Mouse (Mus musculus): ENCODE data around the gene Gm12830. TPM values are rescaled to one million over a fixed set of nuclear protein-coding genes. Genes with fewer than 3 reads are reported as not detected.

Gm12830 gene
- polyA plus RNA-seq, 2 experiments, result not detected

DNA sequence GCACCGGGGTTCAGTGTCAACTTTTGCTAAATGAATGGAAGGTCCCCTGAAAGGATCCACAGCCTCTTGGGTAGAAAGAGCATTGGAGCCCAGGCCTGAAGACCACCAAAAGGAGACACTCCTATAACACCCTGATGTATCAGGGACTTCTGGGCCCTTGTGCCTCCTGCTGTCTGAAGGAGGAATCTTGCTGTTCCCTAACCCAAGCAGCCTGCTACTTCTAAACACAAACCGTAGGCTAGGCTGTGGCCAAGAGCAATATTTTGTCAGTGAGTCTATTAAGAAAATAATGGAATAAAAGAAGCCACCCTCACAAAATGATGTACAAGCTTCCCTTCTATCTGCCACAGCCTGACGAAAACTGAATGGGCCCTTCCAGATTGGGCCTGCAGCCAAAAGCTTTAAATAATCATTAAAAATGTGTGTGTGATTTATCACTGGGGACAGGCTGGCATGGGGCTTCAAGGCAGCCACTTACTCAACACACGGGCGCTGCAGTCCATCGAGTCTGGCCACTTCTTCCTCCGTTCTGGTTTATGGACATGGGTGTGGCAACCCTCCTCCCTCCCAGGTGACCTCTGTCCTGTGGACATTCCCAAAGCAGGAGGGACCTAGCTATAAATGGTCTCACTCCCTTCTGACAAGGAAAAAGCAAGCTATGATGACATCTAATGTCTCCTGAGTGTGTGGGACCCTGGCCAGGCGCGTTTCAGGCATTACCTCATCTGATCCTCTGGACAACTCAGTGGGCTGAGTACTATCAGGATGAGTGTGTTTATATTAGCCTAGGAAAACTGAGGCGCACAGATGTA is 13.5 kb downstream of the Gm12830 start:
- Histone ChIP-seq H3K27me3 (ENCODE audit: control insufficient read depth, insufficient read depth, low read length) (peaks cover 3% of the 10 kb centered on the region; the same call in 1 of the 2 replicates), H3K9me3 (ENCODE audit: control insufficient read depth, low read length) (no peaks in the 10 kb centered on the region), H3K27ac (replicated peaks; ENCODE audit: low read depth, low read length) (no peak overlapping the region), H3K4me1 (ENCODE audit: control insufficient read depth, insufficient read depth, low read length) (0 out of 2 replicates have a peak, but pooled peaks cover 2% of the 10 kb centered on the region), H3K9ac (ENCODE audit: low read depth, low read length, severe bottlenecking) (no peak overlapping the region), H3K4me2 (replicated peaks; ENCODE audit: low read depth, low read length, severe bottlenecking) (no peak overlapping the region), H3K36me3 (ENCODE audit: control insufficient read depth, insufficient read depth, low read length) (no peaks in the 10 kb centered on the region), H3K4me3 (replicated peaks; ENCODE audit: low read length) (no peak overlapping the region)
- WGBS, result 60% methylated on average over 10 of the region's 10 CpGs
- ATAC-seq (ENCODE audit: low FRiP score, low read depth) (no peak), DNase-seq (ENCODE audit: low spot score) (no peak)
- TF ChIP-seq POLR2A (IDR thresholded peaks at IDR 0.05; ENCODE audit: borderline replicate concordance, extremely low read depth, insufficient read depth, insufficient read length), result no peak

DNA sequence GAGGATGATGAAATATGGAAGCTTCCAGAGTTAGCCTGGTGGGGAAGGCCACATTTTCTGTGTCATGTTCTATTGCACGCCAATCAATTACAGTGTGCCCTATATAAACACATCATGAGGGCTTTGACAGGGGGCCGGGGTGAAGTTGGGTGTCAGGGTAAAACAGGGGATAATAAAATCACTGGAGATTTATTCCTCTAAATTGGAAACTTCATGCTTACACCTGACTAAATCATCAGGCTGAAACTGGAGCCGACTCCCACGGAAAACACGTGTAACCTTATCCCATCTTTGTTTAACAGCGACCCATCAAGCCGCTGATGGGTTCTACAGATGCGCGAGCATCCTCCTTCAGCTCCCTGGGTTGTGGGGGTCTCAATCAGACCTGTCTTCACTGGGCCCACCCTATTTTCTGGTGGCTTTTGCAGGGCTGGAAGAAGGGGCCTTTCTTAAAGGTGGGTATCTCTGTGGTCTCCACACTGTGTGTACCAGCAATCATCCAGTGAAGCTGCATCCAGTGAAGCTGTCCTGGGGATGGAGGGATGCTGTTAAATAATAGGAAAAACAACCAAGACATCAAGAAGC is 19.9 kb downstream of the Gm12830 start:
- peaks cover 28% of the 10 kb centered on the region; the same call in 1 of the 2 replicates for H3K27me3 ChIP-seq (ENCODE audit: control insufficient read depth, insufficient read depth, low read length)
- no peaks in the 10 kb centered on the region for H3K9me3 ChIP-seq (ENCODE audit: control insufficient read depth, low read length)
- no peak overlapping the region for H3K4me3 ChIP-seq (replicated peaks; ENCODE audit: low read length)
- no peak overlapping the region for H3K9ac ChIP-seq (ENCODE audit: low read depth, low read length, severe bottlenecking)
- no peak for TF ChIP-seq POLR2A (IDR thresholded peaks at IDR 0.05; ENCODE audit: borderline replicate concordance, extremely low read depth, insufficient read depth, insufficient read length)
- WGBS, result 33% methylated on average over 9 of the region's 9 CpGs
- H3K4me1 ChIP-seq (ENCODE audit: control insufficient read depth, insufficient read depth, low read length), result peaks cover 17% of the 10 kb centered on the region
- ATAC-seq (ENCODE audit: low FRiP score, low read depth), result no peak
- no peak overlapping the region for H3K4me2 ChIP-seq (replicated peaks; ENCODE audit: low read depth, low read length, severe bottlenecking)
- H3K27ac ChIP-seq (replicated peaks; ENCODE audit: low read depth, low read length), result no peak overlapping the region
- no peak for DNase-seq (ENCODE audit: low spot score)
- H3K36me3 ChIP-seq (ENCODE audit: control insufficient read depth, insufficient read depth, low read length), result no peaks in the 10 kb centered on the region

DNA sequence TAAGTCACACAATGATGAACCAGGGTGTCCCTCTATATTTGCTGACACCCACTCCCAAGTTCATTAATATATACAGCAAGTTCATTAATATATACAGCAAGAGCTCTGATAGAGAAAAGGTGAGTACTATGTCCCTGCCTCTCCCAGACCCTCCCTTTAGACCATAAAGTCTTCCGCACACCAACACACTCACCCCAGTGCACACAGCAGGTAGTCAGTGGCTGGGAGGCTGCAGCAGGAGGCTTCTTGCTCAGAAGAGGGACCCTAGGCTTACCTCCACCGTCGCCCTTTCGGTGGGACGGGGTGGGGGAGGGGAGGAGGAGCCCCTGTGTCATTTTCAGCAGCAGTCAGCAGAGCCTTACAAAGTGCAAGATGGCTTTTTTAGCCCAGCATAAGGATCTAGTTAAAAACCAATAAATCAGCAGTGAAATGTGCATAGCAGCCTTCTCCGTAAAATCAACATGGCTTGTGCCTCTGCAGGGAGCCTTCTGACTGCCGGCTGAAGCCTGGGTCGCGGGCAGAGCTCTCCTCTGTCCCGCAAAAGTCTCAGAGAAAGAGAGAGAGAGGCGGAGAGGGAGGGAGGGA is 20.9 kb downstream of the Gm12830 start:
- ATAC-seq (ENCODE audit: low FRiP score, low read depth) (peak; percentile 51; the same call in 1 of the 2 replicates), DNase-seq (ENCODE audit: low spot score) (peak; percentile 58)
- Histone ChIP-seq H3K27ac (replicated peaks; ENCODE audit: low read depth, low read length) (peak overlapping the region; percentile 55), H3K9me3 (ENCODE audit: control insufficient read depth, low read length) (no peaks in the 10 kb centered on the region), H3K36me3 (ENCODE audit: control insufficient read depth, insufficient read depth, low read length) (no peaks in the 10 kb centered on the region), H3K4me2 (replicated peaks; ENCODE audit: low read depth, low read length, severe bottlenecking) (peak overlapping the region; percentile 40; the same call in 1 of the 2 replicates), H3K9ac (ENCODE audit: low read depth, low read length, severe bottlenecking) (no peak overlapping the region), H3K4me3 (replicated peaks; ENCODE audit: low read length) (peak overlapping the region; percentile 19), H3K27me3 (ENCODE audit: control insufficient read depth, insufficient read depth, low read length) (peaks cover 28% of the 10 kb centered on the region; the same call in 1 of the 2 replicates), H3K4me1 (ENCODE audit: control insufficient read depth, insufficient read depth, low read length) (peaks cover 17% of the 10 kb centered on the region)
- TF ChIP-seq POLR2A (IDR thresholded peaks at IDR 0.05; ENCODE audit: borderline replicate concordance, extremely low read depth, insufficient read depth, insufficient read length), result no peak
- 3% methylated on average over 10 of the region's 11 CpGs for WGBS

DNA sequence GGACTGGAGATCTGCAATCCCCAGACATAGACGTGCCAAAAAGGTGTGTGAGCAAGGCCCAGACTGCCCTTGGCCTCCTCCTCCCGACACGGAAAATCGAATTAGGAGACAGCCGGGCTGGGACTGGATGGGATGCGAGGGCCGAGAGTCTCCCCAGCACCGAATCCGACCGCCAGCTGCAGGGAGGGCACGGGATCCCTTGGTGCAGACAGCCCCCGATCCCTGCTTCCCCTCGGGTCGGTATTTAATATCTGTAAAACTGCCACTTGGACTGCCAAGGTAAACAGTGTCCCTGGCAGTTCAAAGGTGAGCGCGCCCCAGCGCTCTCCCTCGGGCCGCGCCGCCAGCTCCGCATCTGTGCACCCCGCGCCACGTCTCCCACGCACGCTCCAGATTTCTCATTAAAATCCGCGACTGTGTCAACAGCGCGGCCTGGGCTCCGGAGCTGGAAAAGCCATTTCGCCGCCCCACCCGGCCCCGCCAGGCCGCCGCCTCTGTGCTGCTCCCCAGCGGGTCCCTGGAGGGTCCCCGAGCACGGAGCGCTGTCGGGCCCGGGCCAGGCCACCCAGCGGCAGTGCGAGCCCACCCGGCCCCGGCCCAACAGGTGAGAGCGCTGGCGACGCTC is 21.7 kb downstream of the Gm12830 start:
- TF ChIP-seq POLR2A (IDR thresholded peaks at IDR 0.05; ENCODE audit: borderline replicate concordance, extremely low read depth, insufficient read depth, insufficient read length), result no peak
- H3K9me3 ChIP-seq (ENCODE audit: control insufficient read depth, low read length), result no peaks in the 10 kb centered on the region
- ATAC-seq (ENCODE audit: low FRiP score, low read depth) (peak; percentile 58), DNase-seq (ENCODE audit: low spot score) (peak; percentile 39)
- peaks cover 25% of the 10 kb centered on the region; the same call in 1 of the 2 replicates for H3K27me3 ChIP-seq (ENCODE audit: control insufficient read depth, insufficient read depth, low read length)
- peak overlapping the region; percentile 52 for H3K9ac ChIP-seq (ENCODE audit: low read depth, low read length, severe bottlenecking)
- H3K4me3 ChIP-seq (replicated peaks; ENCODE audit: low read length), result peak overlapping the region; percentile 36
- under 1% methylated on average over 44 of the region's 51 CpGs for WGBS
- peaks cover 17% of the 10 kb centered on the region for H3K4me1 ChIP-seq (ENCODE audit: control insufficient read depth, insufficient read depth, low read length)
- H3K4me2 ChIP-seq (replicated peaks; ENCODE audit: low read depth, low read length, severe bottlenecking), result peak overlapping the region; percentile 83
- peak overlapping the region; percentile 61 for H3K27ac ChIP-seq (replicated peaks; ENCODE audit: low read depth, low read length)
- no peaks in the 10 kb centered on the region for H3K36me3 ChIP-seq (ENCODE audit: control insufficient read depth, insufficient read depth, low read length)

DNA sequence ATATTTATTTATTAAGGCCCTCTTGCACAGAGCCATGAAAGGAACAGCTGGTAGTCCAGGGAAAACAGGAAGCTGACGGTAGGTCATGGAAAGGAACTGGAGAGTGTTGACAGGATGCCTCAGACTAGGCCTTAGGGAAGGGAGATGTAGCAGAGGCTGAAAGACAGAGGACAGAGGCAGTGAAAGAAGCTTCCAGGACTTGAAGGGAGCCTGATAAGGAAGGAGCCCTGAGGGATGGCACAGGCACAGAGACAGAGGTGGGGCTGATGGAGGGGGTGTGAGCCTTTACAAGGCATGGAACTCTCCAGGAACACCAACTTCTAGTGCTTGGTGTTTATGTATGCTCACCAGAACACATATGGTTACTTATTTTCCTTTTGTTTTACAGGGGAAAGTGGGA is 23.1 kb downstream of the Gm12830 start:
- Histone ChIP-seq H3K27me3 (ENCODE audit: control insufficient read depth, insufficient read depth, low read length) (peaks cover 29% of the 10 kb centered on the region; the same call in 1 of the 2 replicates), H3K4me3 (replicated peaks; ENCODE audit: low read length) (no peak overlapping the region), H3K4me1 (ENCODE audit: control insufficient read depth, insufficient read depth, low read length) (peaks cover 17% of the 10 kb centered on the region), H3K4me2 (replicated peaks; ENCODE audit: low read depth, low read length, severe bottlenecking) (no peak overlapping the region), H3K27ac (replicated peaks; ENCODE audit: low read depth, low read length) (no peak overlapping the region), H3K9me3 (ENCODE audit: control insufficient read depth, low read length) (no peaks in the 10 kb centered on the region), H3K9ac (ENCODE audit: low read depth, low read length, severe bottlenecking) (no peak overlapping the region), H3K36me3 (ENCODE audit: control insufficient read depth, insufficient read depth, low read length) (no peaks in the 10 kb centered on the region)
- no peak for TF ChIP-seq POLR2A (IDR thresholded peaks at IDR 0.05; ENCODE audit: borderline replicate concordance, extremely low read depth, insufficient read depth, insufficient read length)
- no peak for DNase-seq (ENCODE audit: low spot score)
- no peak for ATAC-seq (ENCODE audit: low FRiP score, low read depth)
- 43% methylated on average over 1 of the region's 1 CpGs for WGBS
